Mouse (Mus musculus) mouse embryonic stem cell (cell line): ENCODE measurements around the gene Ppp2r5d.

ENCODE experiments used
- in situ Hi-C, 2 experiments: fragments of 300-500 bp; cut with MboI; formaldehyde crosslinking; loops; 1 replicate in 1 of 2; 3 replicates in 1 of 2; pipeline ENCODE4 v1.14.3; 2019 to 2020; ENCODE audit warnings: low sequenced_read_pairs in 2 of 2, low pct_unique_long_range_greater_than_20kb in 1 of 2, mixed read lengths in 1 of 2; ENCODE audit not compliant: unreplicated experiment in 1 of 2

The Ppp2r5d gene

DNA sequence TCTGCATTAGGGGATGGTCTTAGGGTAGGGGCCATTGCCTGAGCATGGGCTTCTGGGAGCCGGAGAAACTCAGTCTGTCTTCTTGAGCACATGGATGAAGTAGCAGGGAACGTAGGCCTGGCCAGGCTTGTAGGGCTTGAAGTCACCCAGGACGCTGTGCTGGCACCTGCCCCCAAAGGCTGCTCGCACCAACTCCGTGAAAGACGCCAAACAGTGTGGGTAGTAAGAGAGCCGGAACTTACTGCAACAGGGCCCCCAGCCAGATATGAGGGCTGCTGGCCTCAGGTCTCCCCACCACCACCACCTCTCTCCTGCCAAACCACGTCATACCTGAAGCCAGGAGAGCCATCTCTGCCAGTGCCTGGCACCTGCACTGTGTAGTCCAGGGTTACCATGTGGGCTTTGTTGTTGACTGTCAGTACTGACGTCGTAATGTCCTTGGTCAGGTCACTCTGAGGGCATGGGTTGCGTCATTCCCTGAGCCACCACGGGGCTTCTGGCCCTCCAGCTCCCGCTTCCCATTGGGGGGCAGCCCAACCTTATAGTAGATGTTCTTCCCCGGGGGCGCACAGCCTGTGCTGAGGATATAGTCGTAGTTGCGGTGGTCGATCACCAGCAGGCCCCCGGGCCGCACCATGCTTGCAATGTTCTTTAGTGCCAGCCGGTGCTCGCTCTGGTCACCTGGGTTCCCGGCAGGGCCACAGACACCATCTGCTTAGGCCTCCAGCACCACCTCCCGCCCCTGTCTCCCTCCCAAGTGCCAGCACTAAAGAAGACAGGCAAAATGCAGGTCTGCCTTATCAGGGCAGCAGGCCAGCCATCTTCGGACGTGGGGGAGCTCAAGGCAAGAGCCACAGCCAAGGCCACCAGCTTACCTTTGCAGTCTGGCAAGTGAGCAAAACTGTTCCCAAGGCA lies 21.1 kb upstream of the Ppp2r5d start:
- in situ Hi-C loops, result no loop called here

DNA sequence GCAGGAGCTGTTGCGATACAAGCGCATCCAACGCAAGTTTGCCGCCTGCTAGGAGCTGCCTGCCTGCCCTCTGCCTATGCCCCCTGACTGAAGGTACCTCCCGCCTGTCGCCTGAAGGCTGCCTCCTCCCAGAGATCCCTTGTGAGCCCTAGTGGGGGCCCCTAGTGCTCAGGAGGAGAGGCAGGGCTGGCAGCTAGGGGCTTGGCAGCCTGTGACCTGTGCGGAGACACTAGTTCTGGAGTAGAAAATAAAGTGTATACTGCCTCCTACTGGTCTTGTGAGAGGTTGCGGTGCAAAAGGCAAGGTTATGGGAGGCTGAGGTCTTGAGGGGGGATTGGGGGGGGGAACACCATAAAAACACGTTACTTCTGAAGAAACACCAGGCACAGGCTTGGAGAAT lies 20.4 kb upstream of the Ppp2r5d start:
- in situ Hi-C loops, result no loop called here

GRCm38 (mm10) chr17:46724477-46725084 lies 19.7 kb upstream of the Ppp2r5d start:
- in situ Hi-C loops, result no loop called here

- in situ Hi-C loops, result no loop called here
Measured at GRCm38 (mm10) chr17:46721077-46721476, 16.2 kb upstream of the Ppp2r5d start.

GRCm38 (mm10) chr17:46714756-46715481 lies 10.0 kb upstream of the Ppp2r5d start:
- in situ Hi-C loops, result loop anchor here in 1 of 2 experiments (5.0 kb wide), 1 partner anchor 63 kb away; the partner anchor contains the start of gene Cul7

DNA sequence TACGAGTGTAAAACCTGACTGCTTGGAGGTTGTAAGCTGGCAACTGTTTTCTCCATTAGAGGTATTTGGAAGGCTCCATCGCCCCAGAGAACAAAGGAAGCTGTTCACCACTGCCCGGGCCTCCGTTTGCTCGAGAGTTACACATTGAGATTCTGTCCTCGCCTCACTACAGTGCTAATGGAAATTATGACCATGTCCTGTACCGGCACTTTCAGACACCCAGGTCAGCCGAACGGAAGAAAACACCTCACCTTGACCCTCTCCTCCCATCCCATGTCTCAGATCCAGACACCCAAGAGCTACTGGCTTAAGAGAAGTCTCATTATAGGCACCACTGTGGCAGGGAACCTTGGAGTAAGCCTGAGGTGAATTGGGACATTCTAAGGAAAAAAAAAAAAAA lies 8.9 kb upstream of the Ppp2r5d start:
- in situ Hi-C loops, result loop anchor here in 1 of 2 experiments (5.0 kb wide), 1 partner anchor 62 kb away; the partner anchor contains the start of gene Cul7

GRCm38 (mm10) chr17:46712442-46712841 lies 7.5 kb upstream of the Ppp2r5d start:
- in situ Hi-C loops, result loop anchor here in 1 of 2 experiments (5.0 kb wide), 1 partner anchor 60 kb away; the partner anchor contains the start of gene Cul7

- in situ Hi-C loops, result loop anchor here in 1 of 2 experiments (5.0 kb wide), 1 partner anchor 59 kb away; the partner anchor contains the start of gene Cul7
Measured at GRCm38 (mm10) chr17:46711612-46712271, 6.8 kb upstream of the Ppp2r5d start.

DNA sequence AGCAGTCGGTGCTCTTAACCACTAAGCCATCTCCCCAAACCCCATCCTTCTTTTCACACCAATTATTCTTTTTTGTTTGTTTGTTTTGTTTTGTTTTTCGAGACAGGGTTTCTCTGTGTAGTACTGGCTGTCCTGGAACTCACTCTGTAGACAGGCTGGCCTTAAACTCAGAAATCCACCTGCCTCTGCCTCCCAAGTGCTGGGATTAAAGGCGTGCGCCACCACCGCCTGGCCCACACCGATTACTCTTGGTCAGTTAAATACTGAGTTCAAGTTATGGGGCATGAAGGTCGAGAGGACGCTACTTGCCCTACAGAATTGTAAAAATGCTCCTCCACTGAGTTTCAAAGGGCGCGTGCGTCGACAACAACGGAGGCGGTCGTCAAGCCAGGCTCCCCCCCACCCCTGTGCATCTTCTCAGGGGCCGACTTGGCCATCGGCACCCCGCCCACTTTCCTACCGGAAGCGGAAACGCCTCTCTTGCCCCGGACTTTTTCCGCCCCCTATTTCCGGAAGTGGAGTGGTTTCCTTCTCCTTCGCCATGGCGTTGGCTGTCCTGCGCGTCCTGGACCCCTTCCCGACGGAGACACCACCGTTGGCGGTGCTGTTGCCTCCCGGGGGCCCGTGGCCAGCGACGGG lies 6.2 kb upstream of the Ppp2r5d start, which contains the start of gene Pex6:
Gene Pex6, plus strand, starts transcription at position 505 of the 639 bp plus-strand sequence.
- in situ Hi-C loops, result loop anchor here in 1 of 2 experiments (5.0 kb wide), 1 partner anchor 59 kb away; the partner anchor contains the start of gene Cul7

DNA sequence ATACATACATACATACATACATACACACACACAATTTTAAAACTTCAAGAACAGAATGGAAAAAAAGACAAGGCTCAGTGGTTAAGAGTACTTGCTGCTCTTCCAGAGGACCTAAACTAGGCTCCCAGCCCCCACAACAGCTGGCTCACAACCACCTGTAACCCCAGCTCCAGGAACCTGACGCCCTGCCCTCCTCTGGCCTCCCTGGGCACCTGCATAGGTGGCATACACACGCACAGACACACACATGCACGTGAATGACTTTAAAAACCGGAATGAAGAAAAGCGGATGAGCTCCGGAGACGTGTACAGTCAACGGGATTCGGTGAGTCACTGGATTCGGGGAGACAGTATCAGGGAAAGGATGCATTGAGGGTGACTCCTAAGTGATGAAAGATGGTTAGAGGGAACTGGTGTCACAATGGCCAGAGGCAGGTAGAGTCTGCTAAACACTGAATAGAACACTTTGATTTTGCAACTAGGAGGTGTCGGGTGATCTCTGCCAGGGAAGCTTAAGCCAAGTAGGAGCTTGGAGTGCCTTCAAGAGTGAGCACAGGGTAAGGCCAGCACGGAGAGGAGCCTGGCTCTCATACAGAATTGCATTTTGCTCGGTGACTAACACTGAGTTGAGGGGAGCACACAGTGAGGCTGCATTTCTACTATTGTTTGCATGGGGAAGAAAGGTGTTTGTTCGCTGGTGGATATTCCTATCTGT lies 1.6 kb upstream of the Ppp2r5d start:
- in situ Hi-C loops, result no loop called here

GRCm38 (mm10) chr17:46703971-46704886 lies 682 bp downstream of the Ppp2r5d start:
- in situ Hi-C loops, result no loop called here

GRCm38 (mm10) chr17:46702506-46702905 lies 2.4 kb downstream of the Ppp2r5d start:
- in situ Hi-C loops, result no loop called here

DNA sequence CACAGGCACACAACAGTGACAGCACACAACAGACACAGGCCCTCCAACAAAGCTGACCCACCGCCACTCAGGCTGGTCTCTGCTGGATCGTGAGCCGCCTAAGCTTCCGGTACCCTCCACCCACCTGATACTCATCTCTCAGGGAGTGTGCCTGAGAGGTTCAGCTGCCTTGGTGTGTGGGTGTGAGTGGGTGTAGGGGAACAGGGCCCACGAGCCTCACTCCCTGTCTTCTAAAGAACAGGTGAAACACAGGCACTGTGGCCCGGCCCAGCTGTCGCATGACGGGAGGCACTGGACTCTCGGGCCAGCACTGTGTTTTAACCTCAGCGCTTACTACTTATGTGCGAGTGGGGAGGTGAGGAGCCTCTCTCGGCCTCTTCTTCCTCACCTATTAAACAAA lies 2.8 kb downstream of the Ppp2r5d start:
- in situ Hi-C loops, result no loop called here

- in situ Hi-C loops, result no loop called here
Measured at GRCm38 (mm10) chr17:46701489-46701888, 3.4 kb downstream of the Ppp2r5d start.

GRCm38 (mm10) chr17:46699912-46700311 lies 5.0 kb downstream of the Ppp2r5d start:
- in situ Hi-C loops, result no loop called here

GRCm38 (mm10) chr17:46699245-46699644 lies 5.7 kb downstream of the Ppp2r5d start:
- in situ Hi-C loops, result no loop called here
